Mouse (Mus musculus) lung, postnatal 0 days (tissue): ENCODE data around the gene Ap5b1. TPM values are rescaled to one million over a fixed set of nuclear protein-coding genes. Genes with fewer than 3 reads are reported as not detected.

Experiments
- ATAC-seq: fragments of 200-750 bp; cut with Nextera tagmentation; 2 replicates; pipeline ENCODE4 v1.8.0; 2017; ENCODE audit warnings: moderate library complexity
- DNase-seq: peaks from one replicate; pipeline ENCODE4 v3.0.0-alpha.2; 2016; ENCODE audit warnings: low spot score
- H3K27ac ChIP-seq: fragments of 300-500 bp; sonication (generic); 2 replicates; pipeline ENCODE4 v1.5.1; 2014; ENCODE audit warnings: antibody characterized with exemption, mild to moderate bottlenecking, low read length, mixed read lengths
- H3K27me3 ChIP-seq: fragments of 300-500 bp; sonication (generic); replicated peaks from 2 replicates; pipeline ENCODE4 v1.6.1; 2014; ENCODE audit warnings: low read length, mixed read lengths; ENCODE audit not compliant: insufficient read depth
- H3K36me3 ChIP-seq: fragments of 300-500 bp; sonication (generic); 2 replicates; pipeline ENCODE4 v1.6.1; 2014; ENCODE audit warnings: low read length, mixed read lengths; ENCODE audit not compliant: insufficient read depth
- H3K4me1 ChIP-seq: fragments of 300-500 bp; sonication (generic); 2 replicates; pipeline ENCODE4 v1.6.1; 2014; ENCODE audit warnings: antibody characterized with exemption, low read depth, low read length, mixed read lengths; ENCODE audit not compliant: insufficient read depth
- H3K4me2 ChIP-seq: fragments of 300-500 bp; sonication (generic); replicated peaks from 2 replicates; pipeline ENCODE4 v1.6.1; 2014; ENCODE audit warnings: low read depth, mild to moderate bottlenecking, low read length, moderate library complexity, mixed read lengths
- H3K4me3 ChIP-seq: fragments of 300-500 bp; sonication (generic); 2 replicates; pipeline ENCODE4 v1.5.1; 2014; ENCODE audit warnings: low read depth, low read length
- H3K9ac ChIP-seq: fragments of 300-500 bp; sonication (generic); replicated peaks from 2 replicates; pipeline ENCODE4 v1.6.1; 2014; ENCODE audit warnings: low read depth, mild to moderate bottlenecking
- H3K9me3 ChIP-seq: fragments of 300-500 bp; sonication (generic); 2 replicates; pipeline ENCODE4 v1.6.1; 2016; ENCODE audit warnings: low read length, mixed read lengths
- CTCF ChIP-seq: IDR thresholded peaks from 2 replicates; pipeline ENCODE4 v1.5.1; 2016; ENCODE audit warnings: antibody characterized with exemption, mild to moderate bottlenecking
- EP300 ChIP-seq: IDR thresholded peaks from 2 replicates; pipeline ENCODE4 v1.6.1; 2016; ENCODE audit warnings: antibody characterized with exemption, mild to moderate bottlenecking, control low read depth
- WGBS: fragments of 180-500 bp; shearing (Covaris S2); extraction: QIAGEN DNeasy Blood & Tissue Kit; methylation state at CpG from one replicate; pipeline ENCODE4 v1.1.7; 2014; 5-methylcytosine and 5-hydroxymethylcytosine counted together
- polyA plus RNA-seq: library from polyadenylated mRNA; unstranded; fragments of >200 nt; fragmentation: Nextera tagmentation; extraction: Ambion mirVana; gene quantifications from 2 replicates; pipeline ENCODE4 v1.2.1, GENCODE M21; 2015

Gene Ap5b1
- 3.9 and 4.3 TPM in 2 replicates for polyA plus RNA-seq

DNA sequence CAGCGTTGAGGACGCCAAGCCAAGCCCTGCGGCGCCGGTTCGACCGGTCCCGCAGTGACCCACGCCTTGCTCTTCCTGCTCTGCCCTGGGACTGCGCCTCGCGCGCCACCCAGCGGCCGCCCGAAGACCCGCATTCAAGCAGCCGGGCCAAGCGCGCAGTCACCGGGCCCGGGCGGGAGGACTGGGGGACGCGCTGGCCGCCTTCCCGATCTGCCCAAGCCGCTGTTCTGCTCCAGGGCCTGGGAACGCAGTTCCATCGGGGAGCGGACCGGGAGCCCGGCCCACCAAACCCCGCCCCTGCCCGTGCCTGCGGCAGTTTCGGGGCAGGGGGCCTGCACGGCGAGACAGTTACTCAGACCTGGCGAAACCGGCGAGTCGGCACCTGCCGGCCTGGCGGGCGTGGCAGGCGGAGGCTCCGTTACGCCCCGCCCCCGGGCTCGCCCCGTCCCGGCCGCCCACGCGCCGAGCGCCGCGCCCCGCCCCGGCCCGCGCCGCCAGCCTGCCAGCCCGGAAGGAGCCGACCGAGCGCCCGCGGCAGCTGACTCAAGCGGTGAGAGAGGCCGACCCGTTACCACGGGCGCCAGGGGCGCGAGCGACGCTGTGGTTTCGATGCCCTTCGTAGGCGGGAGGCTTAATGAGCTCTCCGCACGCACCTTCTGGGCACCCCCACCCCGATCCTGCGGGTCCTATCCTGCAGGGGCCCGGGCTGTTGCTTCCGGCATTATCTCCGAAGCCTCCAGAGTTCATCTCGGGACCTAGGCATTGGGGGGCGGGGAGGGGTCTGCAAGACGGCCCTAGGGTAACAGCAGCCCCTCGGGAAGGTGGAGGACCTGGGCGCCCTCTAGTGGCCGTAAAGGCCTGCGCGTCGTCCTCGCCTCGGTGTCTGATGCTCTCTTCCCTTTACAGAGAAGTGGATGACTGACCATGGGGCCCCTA, at the start of gene Ap5b1:
Gene Ap5b1 (plus strand): TSS at position 492 of the 936 bp plus-strand sequence.
- Histone ChIP-seq H3K9me3 (no peaks in the 10 kb centered on the region), H3K4me2 (peak within 1 kb of the TSS; percentile 91), H3K4me3 (peak within 1 kb of the TSS; percentile 78), H3K4me1 (peaks cover 4% of the 10 kb centered on the region), H3K36me3 (peaks cover 6% of the 10 kb centered on the region; the same call in 1 of the 2 replicates), H3K27me3 (no peaks in the 10 kb centered on the region), H3K27ac (peak within 1 kb of the TSS; percentile 94), H3K9ac (peak within 1 kb of the TSS; percentile 63)
- ATAC-seq, result peak; percentile 93
- WGBS, result under 1% methylated on average over 79 of the region's 102 CpGs
- peak; percentile 95 for DNase-seq
- TF ChIP-seq CTCF (peak; percentile 98), EP300 (no peak)

DNA sequence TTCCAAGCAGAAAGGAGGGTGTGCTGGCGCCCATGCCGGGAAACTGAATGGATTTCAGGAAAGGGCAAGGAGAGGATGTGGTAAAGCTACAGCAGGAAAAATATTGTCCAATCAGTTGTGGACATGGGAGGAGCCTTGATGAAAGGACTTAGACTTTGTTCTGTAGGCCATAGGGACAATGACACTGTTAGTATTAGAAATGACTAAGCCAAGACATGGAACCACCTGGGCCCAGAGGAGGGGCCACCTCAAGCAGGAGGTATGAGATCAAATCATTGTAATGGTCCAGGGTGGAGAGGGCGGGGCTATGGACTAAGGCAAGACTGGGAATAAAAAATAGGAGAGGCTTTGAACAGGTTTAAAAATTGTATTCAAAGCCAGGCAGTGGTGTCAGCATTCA, 49.1 kb upstream of the Ap5b1 start:
- no peaks in the 10 kb centered on the region for H3K27me3 ChIP-seq
- H3K4me3 ChIP-seq, result no peak overlapping the region
- no peaks in the 10 kb centered on the region for H3K9me3 ChIP-seq
- no peak overlapping the region for H3K9ac ChIP-seq
- 83% methylated on average over 3 of the region's 3 CpGs for WGBS
- ATAC-seq (no peak), DNase-seq (no peak)
- H3K27ac ChIP-seq, result no peak overlapping the region
- no peaks in the 10 kb centered on the region for H3K36me3 ChIP-seq
- no peak overlapping the region for H3K4me2 ChIP-seq
- H3K4me1 ChIP-seq, result no peaks in the 10 kb centered on the region
- TF ChIP-seq EP300 (no peak), CTCF (no peak)

- Histone ChIP-seq H3K4me2 (no peak overlapping the region), H3K9me3 (no peaks in the 10 kb centered on the region), H3K9ac (no peak overlapping the region), H3K4me1 (no peaks in the 10 kb centered on the region), H3K27me3 (no peaks in the 10 kb centered on the region), H3K4me3 (no peak overlapping the region), H3K27ac (no peak overlapping the region), H3K36me3 (no peaks in the 10 kb centered on the region)
- DNase-seq (no peak), ATAC-seq (no peak)
- 67% methylated on average over 5 of the region's 5 CpGs for WGBS
- no peak for TF ChIP-seq CTCF
- TF ChIP-seq EP300, result no peak
Observed at GRCm38 (mm10) chr19:5525204-5525603, 42.6 kb upstream of the Ap5b1 start.

DNA sequence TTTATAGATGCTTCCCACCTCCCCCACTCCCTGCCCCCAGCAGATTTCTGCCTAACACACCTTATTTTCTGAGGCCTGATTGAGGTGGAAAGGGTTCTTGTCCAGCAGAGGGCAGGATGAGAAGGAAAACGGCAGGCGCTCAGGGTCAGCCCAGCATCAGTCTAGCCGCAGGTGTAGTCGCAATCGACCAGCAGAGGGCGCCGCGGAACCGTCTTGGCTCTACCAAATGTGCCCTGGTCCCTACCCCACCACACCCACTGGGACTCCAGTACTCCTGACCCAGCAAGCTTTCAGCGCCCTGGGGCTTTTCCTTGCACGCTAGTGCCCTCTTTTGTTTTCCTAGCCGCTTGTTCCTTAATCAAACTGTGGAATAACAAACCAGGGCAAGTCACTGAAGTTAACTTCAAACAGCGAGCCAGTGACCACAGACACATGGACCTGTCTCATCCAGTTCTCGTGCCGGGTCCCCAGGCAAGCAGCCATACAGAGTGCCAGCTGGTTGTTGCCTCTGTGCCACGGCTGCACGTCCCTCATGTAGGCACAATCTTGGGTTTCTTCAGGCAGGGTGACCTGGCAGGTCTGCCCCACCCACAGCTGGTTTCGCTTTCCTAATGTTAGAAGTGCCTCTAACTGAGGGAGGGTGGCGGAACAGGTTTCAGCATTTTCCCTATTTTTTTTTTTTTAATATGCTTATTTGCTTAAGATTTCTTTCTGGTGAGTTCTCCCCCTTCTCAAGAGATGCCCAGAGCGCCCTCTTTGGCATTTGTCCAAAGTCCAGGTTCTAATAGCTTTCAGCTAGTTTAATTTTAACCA, 38.3 kb upstream of the Ap5b1 start:
- Histone ChIP-seq H3K4me2 (peak overlapping the region; percentile 56), H3K27ac (peak overlapping the region; percentile 72), H3K4me3 (peak overlapping the region; percentile 29), H3K4me1 (no peaks in the 10 kb centered on the region), H3K27me3 (no peaks in the 10 kb centered on the region), H3K9ac (no peak overlapping the region), H3K36me3 (no peaks in the 10 kb centered on the region), H3K9me3 (no peaks in the 10 kb centered on the region)
- peak; percentile 98 for DNase-seq
- 13% methylated on average over 20 of the region's 20 CpGs for WGBS
- ATAC-seq, result peak; percentile 99
- TF ChIP-seq CTCF (peak; percentile 99), EP300 (peak; percentile 33; the same call in 1 of the 2 replicates)

DNA sequence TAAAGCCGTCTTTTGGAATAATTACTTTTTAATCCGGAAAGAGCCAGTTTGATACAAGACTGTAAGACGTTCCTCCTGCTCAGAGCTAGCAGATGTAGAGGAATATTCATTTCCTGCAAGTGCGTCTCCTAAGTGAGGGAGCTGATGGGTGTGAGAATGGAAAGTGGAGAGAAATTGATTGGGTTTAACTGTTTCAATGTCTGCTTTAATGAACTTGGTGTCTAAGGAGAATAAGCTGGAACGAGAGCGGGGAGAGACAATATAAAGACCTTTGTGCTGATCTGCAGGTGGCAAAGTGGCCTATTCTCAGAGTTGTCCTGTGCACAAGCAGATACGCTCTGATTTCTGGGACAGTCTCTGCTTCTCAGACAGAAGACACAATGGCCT, 37.7 kb upstream of the Ap5b1 start:
- DNase-seq (no peak), ATAC-seq (no peak)
- no peaks in the 10 kb centered on the region for H3K36me3 ChIP-seq
- no peak for TF ChIP-seq CTCF
- no peak for TF ChIP-seq EP300
- peak overlapping the region; percentile 29; the same call in 1 of the 2 replicates for H3K4me3 ChIP-seq
- no peaks in the 10 kb centered on the region for H3K27me3 ChIP-seq
- H3K27ac ChIP-seq, result no peak overlapping the region
- H3K9ac ChIP-seq, result no peak overlapping the region
- no peaks in the 10 kb centered on the region for H3K4me1 ChIP-seq
- H3K4me2 ChIP-seq, result peak overlapping the region; percentile 56
- H3K9me3 ChIP-seq, result no peaks in the 10 kb centered on the region
- 42% methylated on average over 7 of the region's 7 CpGs for WGBS

GRCm38 (mm10) chr19:5532520-5532919, 35.3 kb upstream of the Ap5b1 start:
- no peaks in the 10 kb centered on the region for H3K27me3 ChIP-seq
- no peak overlapping the region for H3K9ac ChIP-seq
- TF ChIP-seq CTCF (no peak), EP300 (no peak)
- H3K4me3 ChIP-seq, result no peak overlapping the region
- no peaks in the 10 kb centered on the region for H3K4me1 ChIP-seq
- ATAC-seq (no peak), DNase-seq (no peak)
- WGBS, result 49% methylated on average over 8 of the region's 8 CpGs
- H3K4me2 ChIP-seq, result no peak overlapping the region
- H3K9me3 ChIP-seq, result no peaks in the 10 kb centered on the region
- no peak overlapping the region for H3K27ac ChIP-seq
- H3K36me3 ChIP-seq, result no peaks in the 10 kb centered on the region
